Mouse (Mus musculus): ENCODE results near the gene Usp22. TPM values are rescaled to one million over a fixed set of nuclear protein-coding genes. Genes with fewer than 3 reads are reported as not detected.
A peak's percentile ranks its signal among the peaks of the same experiment; 100 is the strongest.

Gene Usp22
- total and polyA plus RNA-seq, 2 experiments from 2014 or later: 405 to 656 TPM

DNA sequence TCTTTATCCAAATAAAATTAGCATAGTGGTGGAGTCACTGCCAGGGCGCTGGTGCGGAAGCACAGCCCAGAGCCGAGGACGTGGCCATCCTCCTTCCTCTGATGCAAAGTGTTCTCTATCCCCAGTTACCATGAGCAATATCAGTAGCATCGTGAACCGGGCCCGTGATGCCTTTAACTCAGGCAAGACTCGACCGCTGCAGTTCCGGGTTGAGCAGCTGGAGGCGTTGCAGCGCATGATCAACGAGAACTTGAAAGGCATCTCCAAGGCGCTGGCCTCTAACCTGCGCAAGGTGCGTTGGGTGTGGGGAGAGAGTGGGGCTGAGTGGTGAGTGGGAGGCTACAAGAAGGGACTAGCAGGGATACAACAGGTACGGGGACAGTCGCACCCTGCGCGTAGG, 37.2 kb upstream of the Usp22 start:
- H3K36me3 ChIP-seq (ENCODE audit: insufficient read depth): no peaks in the 10 kb centered on the region
- H3K4me1 ChIP-seq (ENCODE audit: insufficient read depth): no peaks in the 10 kb centered on the region
- H3K4me2 ChIP-seq (ENCODE audit: low read depth): no peak overlapping the region
- TF ChIP-seq CTCF (IDR thresholded peaks at IDR 0.05; ENCODE audit: low read depth): peak; percentile 24; the same call in 1 of the 2 replicates
- no peaks in the 10 kb centered on the region for H3K27me3 ChIP-seq (ENCODE audit: insufficient read depth, low read length)
- no peak overlapping the region for H3K9ac ChIP-seq
- no peaks in the 10 kb centered on the region for H3K9me3 ChIP-seq (ENCODE audit: low read length)
- DNase-seq (no peak), ATAC-seq (no peak)
- no peak overlapping the region for H3K4me3 ChIP-seq (ENCODE audit: low read depth, low read length)
- 38% methylated on average over 20 of the region's 20 CpGs for WGBS
- no peak overlapping the region for H3K27ac ChIP-seq (ENCODE audit: low read depth, low read length)

DNA sequence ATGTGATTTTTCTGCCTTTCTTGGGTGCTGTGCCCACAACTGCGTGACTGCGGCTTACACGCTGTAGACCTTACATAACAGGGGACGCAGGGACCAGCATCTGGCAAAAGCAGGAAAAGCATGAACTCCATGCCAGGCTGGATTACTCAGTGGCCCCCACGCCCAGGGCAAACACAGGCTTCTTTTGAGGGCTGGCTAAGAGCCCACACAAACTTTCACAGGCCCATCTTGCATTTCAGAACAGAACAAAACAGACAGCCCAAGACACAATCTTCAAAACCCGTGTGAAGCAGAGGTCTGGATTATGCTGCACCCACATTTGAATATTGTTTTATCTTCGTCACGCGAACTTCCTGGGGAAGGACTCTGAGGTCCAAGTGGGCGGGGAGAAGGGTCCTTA, 33.5 kb upstream of the Usp22 start:
- no peaks in the 10 kb centered on the region for H3K27me3 ChIP-seq (ENCODE audit: insufficient read depth, low read length)
- no peaks in the 10 kb centered on the region for H3K36me3 ChIP-seq (ENCODE audit: insufficient read depth)
- H3K9me3 ChIP-seq (ENCODE audit: low read length): no peaks in the 10 kb centered on the region
- no peak for TF ChIP-seq CTCF (IDR thresholded peaks at IDR 0.05; ENCODE audit: low read depth)
- H3K4me2 ChIP-seq (ENCODE audit: low read depth): no peak overlapping the region
- DNase-seq (no peak), ATAC-seq (no peak)
- H3K4me3 ChIP-seq (ENCODE audit: low read depth, low read length): no peak overlapping the region
- no peak overlapping the region for H3K27ac ChIP-seq (ENCODE audit: low read depth, low read length)
- no peak overlapping the region for H3K9ac ChIP-seq
- H3K4me1 ChIP-seq (ENCODE audit: insufficient read depth): no peaks in the 10 kb centered on the region
- WGBS: 76% methylated on average over 10 of the region's 10 CpGs

DNA sequence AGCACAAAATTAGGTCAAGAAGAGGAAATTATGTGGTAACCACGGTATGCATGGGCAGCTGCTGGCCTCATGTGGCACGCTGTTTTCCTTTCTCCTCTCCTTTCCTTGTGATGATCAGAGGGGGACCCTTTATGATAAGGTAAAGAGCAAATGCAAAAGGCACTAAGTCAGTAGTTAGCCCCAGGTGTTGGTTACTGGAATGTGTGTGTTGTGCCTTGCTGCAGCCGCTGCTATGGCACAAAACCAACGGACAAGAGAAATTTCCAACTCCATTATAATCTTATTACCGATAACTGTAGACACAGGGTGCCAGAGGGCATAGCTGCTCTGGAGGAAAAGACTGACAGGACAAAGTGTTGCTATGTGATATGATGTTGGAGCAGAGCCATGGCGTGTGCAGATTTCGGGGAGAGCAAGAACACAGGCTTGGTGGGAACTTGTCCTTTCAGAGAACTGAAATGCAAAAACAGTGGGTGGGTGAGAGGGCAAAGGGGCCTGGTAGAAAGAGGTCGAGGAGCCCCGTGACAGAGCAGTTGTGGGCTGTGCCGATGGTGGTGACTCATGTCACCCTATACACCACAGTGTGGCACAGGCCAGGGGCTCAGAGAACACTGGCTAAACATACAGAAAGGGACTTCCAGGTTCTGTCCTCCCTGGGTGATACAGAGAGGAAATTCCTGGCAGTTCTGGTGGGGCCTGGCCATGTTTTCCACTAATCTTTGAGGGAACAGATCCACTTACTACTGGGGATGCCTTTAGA, 32.8 kb upstream of the Usp22 start, which contains the start of gene Aldh3a1:
Gene Aldh3a1 (plus strand): TSS at position 51 of the 760 bp plus-strand sequence.
- Histone ChIP-seq H3K36me3 (ENCODE audit: insufficient read depth) (no peaks in the 10 kb centered on the region), H3K4me3 (ENCODE audit: low read depth, low read length) (no peak within 1 kb of the TSS), H3K27me3 (ENCODE audit: insufficient read depth, low read length) (no peaks in the 10 kb centered on the region), H3K4me2 (ENCODE audit: low read depth) (no peak within 1 kb of the TSS), H3K27ac (ENCODE audit: low read depth, low read length) (no peak within 1 kb of the TSS), H3K9me3 (ENCODE audit: low read length) (no peaks in the 10 kb centered on the region), H3K4me1 (ENCODE audit: insufficient read depth) (no peaks in the 10 kb centered on the region), H3K9ac (no peak within 1 kb of the TSS)
- ATAC-seq (no peak), DNase-seq (no peak)
- TF ChIP-seq CTCF (IDR thresholded peaks at IDR 0.05; ENCODE audit: low read depth): no peak
- WGBS: 66% methylated on average over 10 of the region's 10 CpGs

DNA sequence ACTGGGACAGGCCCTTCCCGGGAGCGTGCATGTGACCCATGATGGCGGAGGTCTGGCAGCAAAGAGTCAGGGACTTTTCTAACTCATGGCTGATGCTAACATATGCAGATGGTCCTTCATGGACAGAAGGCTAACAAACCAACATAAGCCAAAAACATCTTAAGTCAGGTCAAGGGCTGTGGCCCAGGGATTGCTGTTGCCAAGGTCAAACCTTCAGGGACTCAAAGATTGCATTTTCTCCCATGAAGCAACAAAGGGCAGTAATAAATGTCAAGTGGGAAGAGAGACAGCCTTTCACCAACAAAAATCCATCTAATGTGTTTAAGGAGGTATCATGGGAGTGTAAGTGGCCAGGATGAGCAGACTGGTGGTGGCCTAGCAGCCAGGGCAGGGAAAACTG, 31.3 kb upstream of the Usp22 start:
- DNase-seq (no peak), ATAC-seq (no peak)
- 94% methylated on average over 3 of the region's 3 CpGs for WGBS
- Histone ChIP-seq H3K9me3 (ENCODE audit: low read length) (no peaks in the 10 kb centered on the region), H3K27ac (ENCODE audit: low read depth, low read length) (no peak overlapping the region), H3K36me3 (ENCODE audit: insufficient read depth) (no peaks in the 10 kb centered on the region), H3K4me1 (ENCODE audit: insufficient read depth) (no peaks in the 10 kb centered on the region), H3K4me3 (ENCODE audit: low read depth, low read length) (no peak overlapping the region), H3K27me3 (ENCODE audit: insufficient read depth, low read length) (no peaks in the 10 kb centered on the region), H3K4me2 (ENCODE audit: low read depth) (no peak overlapping the region), H3K9ac (no peak overlapping the region)
- TF ChIP-seq CTCF (IDR thresholded peaks at IDR 0.05; ENCODE audit: low read depth): no peak

DNA sequence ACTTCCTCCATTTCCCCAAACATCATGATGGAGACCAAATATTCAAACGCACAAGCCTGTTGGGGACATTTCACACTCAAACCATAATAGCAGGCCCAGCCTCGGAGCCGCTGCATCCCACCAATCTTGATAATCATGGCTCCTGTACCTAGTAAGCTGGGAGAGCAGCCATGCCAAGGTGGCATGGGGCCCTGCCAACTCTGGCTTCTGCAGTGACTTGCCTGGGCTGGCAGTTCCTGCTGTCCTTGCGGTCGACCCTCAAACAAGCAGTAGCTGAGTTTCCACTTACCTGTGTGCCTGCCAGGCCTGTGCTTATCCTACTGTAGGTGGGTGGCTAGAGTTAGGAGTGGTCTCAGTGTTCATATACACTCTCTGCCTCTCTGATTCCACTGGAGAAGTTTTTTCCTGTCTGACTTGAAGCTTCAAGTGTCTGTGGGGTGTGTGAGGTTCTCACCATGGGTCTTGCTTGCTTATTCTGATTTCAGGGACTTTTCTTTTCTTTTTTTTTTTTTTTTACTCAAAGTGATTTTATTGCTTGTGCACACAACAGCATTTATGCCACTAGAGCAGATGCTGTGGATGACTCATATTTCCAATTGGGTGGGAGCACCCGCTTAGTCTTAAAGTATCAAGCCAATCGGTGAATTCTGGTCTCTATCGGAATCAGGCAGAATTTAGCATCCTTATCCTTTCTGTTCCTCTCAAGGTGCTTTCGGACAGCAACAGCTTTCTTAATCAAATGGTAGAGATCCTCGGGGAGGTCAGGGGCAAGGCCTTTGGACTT, 30.5 kb upstream of the Usp22 start:
- no peak for TF ChIP-seq CTCF (IDR thresholded peaks at IDR 0.05; ENCODE audit: low read depth)
- no peaks in the 10 kb centered on the region for H3K9me3 ChIP-seq (ENCODE audit: low read length)
- DNase-seq: peak; percentile 18
- no peak for ATAC-seq
- H3K27ac ChIP-seq (ENCODE audit: low read depth, low read length): no peak overlapping the region
- no peak overlapping the region for H3K4me3 ChIP-seq (ENCODE audit: low read depth, low read length)
- WGBS: 80% methylated on average over 9 of the region's 10 CpGs
- no peak overlapping the region for H3K9ac ChIP-seq
- H3K4me2 ChIP-seq (ENCODE audit: low read depth): no peak overlapping the region
- no peaks in the 10 kb centered on the region for H3K4me1 ChIP-seq (ENCODE audit: insufficient read depth)
- no peaks in the 10 kb centered on the region for H3K27me3 ChIP-seq (ENCODE audit: insufficient read depth, low read length)
- no peaks in the 10 kb centered on the region for H3K36me3 ChIP-seq (ENCODE audit: insufficient read depth)

DNA sequence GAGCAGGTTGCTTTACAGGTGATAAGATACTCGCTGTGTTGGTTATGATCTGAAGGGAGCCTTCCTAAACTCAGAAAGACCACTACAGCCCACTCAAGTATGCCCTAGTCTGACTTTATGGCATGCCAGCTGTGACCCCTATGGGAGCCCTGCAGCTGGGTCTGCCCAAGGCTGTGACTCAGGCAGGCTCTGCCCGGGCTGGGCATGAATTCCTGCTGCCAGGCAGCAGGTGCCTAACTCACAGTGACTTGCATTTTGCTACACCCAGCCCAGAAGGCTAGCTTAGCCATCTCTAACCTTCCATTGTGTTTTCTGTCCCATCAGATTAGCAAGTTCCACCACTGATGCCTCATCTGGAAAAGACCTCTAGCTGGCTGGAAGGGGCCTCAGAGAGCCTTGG, 28.0 kb upstream of the Usp22 start:
- Histone ChIP-seq H3K9ac (no peak overlapping the region), H3K4me1 (ENCODE audit: insufficient read depth) (no peaks in the 10 kb centered on the region), H3K36me3 (ENCODE audit: insufficient read depth) (no peaks in the 10 kb centered on the region), H3K9me3 (ENCODE audit: low read length) (no peaks in the 10 kb centered on the region), H3K4me3 (ENCODE audit: low read depth, low read length) (no peak overlapping the region), H3K27ac (ENCODE audit: low read depth, low read length) (no peak overlapping the region), H3K27me3 (ENCODE audit: insufficient read depth, low read length) (no peaks in the 10 kb centered on the region), H3K4me2 (ENCODE audit: low read depth) (no peak overlapping the region)
- WGBS: 83% methylated on average over 2 of the region's 2 CpGs
- ATAC-seq: no peak
- DNase-seq: no peak
- TF ChIP-seq CTCF (IDR thresholded peaks at IDR 0.05; ENCODE audit: low read depth): no peak

DNA sequence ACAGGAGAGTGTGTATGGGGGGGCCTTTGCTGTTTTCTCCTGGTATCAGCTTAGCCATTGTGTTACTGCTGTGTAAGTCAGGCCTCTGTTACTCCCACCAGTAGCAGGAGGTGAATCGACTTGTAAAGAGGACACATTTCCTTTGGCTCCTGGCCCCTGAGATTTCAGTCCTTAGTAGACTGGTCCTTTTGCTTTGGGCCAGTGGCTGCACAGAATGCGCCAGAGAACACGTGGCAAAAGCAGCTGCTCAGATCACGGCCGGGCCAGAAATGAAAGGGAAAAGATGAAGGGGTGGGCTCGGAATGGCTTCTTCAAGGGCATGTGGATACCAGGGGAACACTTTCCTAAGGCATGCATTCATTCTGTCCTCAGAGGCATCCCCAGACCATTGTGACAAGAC, 27.3 kb upstream of the Usp22 start:
- 50% methylated on average over 6 of the region's 6 CpGs for WGBS
- DNase-seq (no peak), ATAC-seq (no peak)
- Histone ChIP-seq H3K4me2 (ENCODE audit: low read depth) (no peak overlapping the region), H3K9me3 (ENCODE audit: low read length) (no peaks in the 10 kb centered on the region), H3K4me3 (ENCODE audit: low read depth, low read length) (no peak overlapping the region), H3K27ac (ENCODE audit: low read depth, low read length) (no peak overlapping the region), H3K4me1 (ENCODE audit: insufficient read depth) (no peaks in the 10 kb centered on the region), H3K9ac (no peak overlapping the region), H3K27me3 (ENCODE audit: insufficient read depth, low read length) (no peaks in the 10 kb centered on the region), H3K36me3 (ENCODE audit: insufficient read depth) (no peaks in the 10 kb centered on the region)
- no peak for TF ChIP-seq CTCF (IDR thresholded peaks at IDR 0.05; ENCODE audit: low read depth)

Measured in forebrain, postnatal 0 days (tissue).